14 mouse cellular contexts compared by ENCODE assay signal in the genomic region with DNA sequence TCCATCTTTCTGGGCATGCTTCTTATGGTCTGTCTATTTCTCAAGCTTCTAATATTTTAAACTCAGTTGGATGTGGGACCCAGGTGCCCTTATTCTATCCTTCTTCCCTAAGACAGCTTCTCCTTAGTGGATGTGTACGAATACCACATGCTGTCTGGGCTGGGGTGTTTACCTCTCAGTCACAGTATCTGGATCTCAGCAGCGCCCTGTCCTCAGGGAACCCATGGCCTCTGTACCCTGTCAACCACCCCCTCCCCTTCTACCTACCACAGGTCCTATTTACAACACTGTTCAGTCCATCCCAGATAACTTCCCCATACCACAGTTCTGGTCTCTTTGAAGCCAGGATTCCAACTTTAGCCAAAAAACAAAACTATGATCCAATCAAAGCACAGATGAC. TPM values are rescaled to one million over a fixed set of nuclear protein-coding genes. Genes with fewer than 3 reads are reported as not detected.
DNase-seq lines count a peak whose midpoint lies in the region; ATAC-seq lines count a peak whose summit lies in the region.
"Had no signal": no experiment of that assay in that cellular context is flagged by ENCODE, and none has a peak within 500 bp of the region (broad histone marks: within the 10 kb centered on the region; RNA-seq: fewer than 3 reads in every experiment).

No protein-coding gene starts in this region.

- 0 out of 2 replicates have a peak overlapping the region, but pooled peaks have one; percentile 25 for H3K27ac ChIP-seq in forebrain, embryonic 11.5 days (ENCODE audit: low read depth, low read length)
- no peak overlapping the region for H3K27ac ChIP-seq in forebrain, embryonic 16.5 days (ENCODE audit: low read length)
- H3K27ac ChIP-seq: liver, embryonic 14.5 days had no signal

- H3K4me2 ChIP-seq in forebrain, embryonic 11.5 days (ENCODE audit: low read depth, low read length, severe bottlenecking), result no peak overlapping the region
- H3K4me2 ChIP-seq in forebrain, embryonic 16.5 days (ENCODE audit: low read length), result no peak overlapping the region
- H3K4me2 ChIP-seq: neural tube, embryonic 13.5 days had no signal

- intact Hi-C loops in left cerebral cortex, postnatal 4 days (cut with DNase I), result no loop called here

- H3K9me3 ChIP-seq in forebrain, embryonic 11.5 days (ENCODE audit: control insufficient read depth, low read length), result no peaks in the 10 kb centered on the region
- no peaks in the 10 kb centered on the region for H3K9me3 ChIP-seq in forebrain, embryonic 16.5 days (ENCODE audit: control insufficient read depth, low read length)
- no peaks in the 10 kb centered on the region for H3K9me3 ChIP-seq in megakaryocyte, embryonic 14.5 days
- H3K9me3 ChIP-seq: neural tube, embryonic 13.5 days had no signal

- ATAC-seq in forebrain, embryonic 11.5 days (replicated peaks; ENCODE audit: low FRiP score), result no peak
- ATAC-seq in forebrain, embryonic 16.5 days, result no peak
- no peak for ATAC-seq in megakaryocyte, adult 5-6 weeks (ENCODE audit: poor library complexity, severe bottlenecking)
- ATAC-seq: hindbrain, embryonic 16.5 days had no signal

- no peak overlapping the region for H3K9ac ChIP-seq in forebrain, embryonic 11.5 days (ENCODE audit: low read length)
- no peak overlapping the region for H3K9ac ChIP-seq in forebrain, embryonic 16.5 days (replicated peaks; ENCODE audit: low read depth, low read length)
- H3K9ac ChIP-seq: liver, embryonic 14.5 days; neural tube, embryonic 13.5 days had no signal

- H3K4me1 ChIP-seq in forebrain, embryonic 11.5 days (replicated peaks; ENCODE audit: control insufficient read depth, insufficient read depth, low read length), result peaks cover 22% of the 10 kb centered on the region
- peaks cover 51% of the 10 kb centered on the region for H3K4me1 ChIP-seq in forebrain, embryonic 16.5 days (replicated peaks; ENCODE audit: control insufficient read depth, insufficient read depth, low read length)
- peaks cover 86% of the 10 kb centered on the region for H3K4me1 ChIP-seq in megakaryocyte, embryonic 14.5 days

- DNase-seq in forebrain, embryonic 11.5 days (ENCODE audit: low spot score), result no peak
- DNase-seq in kidney, adult 9 months, result peak; percentile 7
- DNase-seq in kidney, postnatal 10 days, result no peak
- DNase-seq in adrenal gland, postnatal 25 days, result no peak
- DNase-seq in left cerebral cortex, postnatal 4 days, result no peak
- DNase-seq: cerebellum, adult 9-11 months; embryo, embryonic 11 days; thymus, postnatal 14 days had no signal

- H3K27me3 ChIP-seq in forebrain, embryonic 11.5 days (ENCODE audit: control insufficient read depth, insufficient read depth, low read length), result no peaks in the 10 kb centered on the region
- no peaks in the 10 kb centered on the region for H3K27me3 ChIP-seq in forebrain, embryonic 16.5 days (replicated peaks; ENCODE audit: control insufficient read depth, insufficient read depth, low read length)
- no peaks in the 10 kb centered on the region for H3K27me3 ChIP-seq in megakaryocyte, embryonic 14.5 days (replicated peaks)
- H3K27me3 ChIP-seq: neural tube, embryonic 13.5 days had no signal

- H3K36me3 ChIP-seq in forebrain, embryonic 11.5 days (ENCODE audit: control insufficient read depth, insufficient read depth, low read length), result no peaks in the 10 kb centered on the region; the same call in 1 of the 2 replicates
- no peaks in the 10 kb centered on the region for H3K36me3 ChIP-seq in forebrain, embryonic 16.5 days (ENCODE audit: control insufficient read depth, insufficient read depth)
- H3K36me3 ChIP-seq in megakaryocyte, embryonic 14.5 days (replicated peaks; ENCODE audit: low read length), result peaks cover 79% of the 10 kb centered on the region

- H3K4me3 ChIP-seq in forebrain, embryonic 11.5 days (ENCODE audit: low read depth, low read length), result no peak overlapping the region
- no peak overlapping the region for H3K4me3 ChIP-seq in forebrain, embryonic 16.5 days (replicated peaks; ENCODE audit: low read length)
- peak overlapping the region; percentile 74 for H3K4me3 ChIP-seq in megakaryocyte, embryonic 14.5 days (replicated peaks)
- H3K4me3 ChIP-seq: neural tube, embryonic 13.5 days had no signal

- 72% methylated on average over 2 of the region's 2 CpGs for WGBS in forebrain, embryonic 11.5 days
- 72% methylated on average over 2 of the region's 2 CpGs for WGBS in forebrain, embryonic 16.5 days

RNA-seq across cellular contexts. Expression of gene Anp32a, which starts 9.6 kb away (rescaled TPM):
- polyA plus RNA-seq in forebrain, embryonic 11.5 days (2014; fragmentation: Nextera tagmentation; extraction: Ambion mirVana), result 145 and 184 TPM in 2 replicates
- 166 and 186 TPM in 2 replicates for polyA plus RNA-seq in forebrain, embryonic 16.5 days (2015; fragmentation: Nextera tagmentation; extraction: Ambion mirVana)
- 15.3 and 263 TPM in 2 replicates for polyA plus RNA-seq in megakaryocyte, embryonic 14.5 days (2012; ENCODE audit: insufficient read depth, low replicate concordance)
- total RNA-seq in megakaryocyte, adult 5-6 weeks (2015), result 257 and 275 TPM in 2 replicates
- 587 and 621 TPM in 2 replicates for total RNA-seq in megakaryocyte, adult 5-6 weeks (2017)
- 271 and 320 TPM in 2 replicates for total RNA-seq in adrenal gland, postnatal 25 days (2021)
- total RNA-seq in left cerebral cortex, postnatal 4 days (2021), result 100 to 1,000 TPM; 231 to 251 TPM
